Mouse (Mus musculus): Measurements from ENCODE around the gene Chn1.

- TF ChIP-seq CTCF (IDR thresholded peaks at IDR 0.05; ENCODE audit: control insufficient read depth, insufficient read depth, insufficient replicate concordance, low read depth, low read length): no peak
- no peak for TF ChIP-seq POLR2A (IDR thresholded peaks at IDR 0.05; ENCODE audit: control insufficient read depth, low read depth, low read length)
Measured at GRCm38 (mm10) chr2:73592231-73593100, 182.7 kb downstream of the Chn1 start.
